ENCODE assay signal across 12 mouse cellular contexts in the genomic region with DNA sequence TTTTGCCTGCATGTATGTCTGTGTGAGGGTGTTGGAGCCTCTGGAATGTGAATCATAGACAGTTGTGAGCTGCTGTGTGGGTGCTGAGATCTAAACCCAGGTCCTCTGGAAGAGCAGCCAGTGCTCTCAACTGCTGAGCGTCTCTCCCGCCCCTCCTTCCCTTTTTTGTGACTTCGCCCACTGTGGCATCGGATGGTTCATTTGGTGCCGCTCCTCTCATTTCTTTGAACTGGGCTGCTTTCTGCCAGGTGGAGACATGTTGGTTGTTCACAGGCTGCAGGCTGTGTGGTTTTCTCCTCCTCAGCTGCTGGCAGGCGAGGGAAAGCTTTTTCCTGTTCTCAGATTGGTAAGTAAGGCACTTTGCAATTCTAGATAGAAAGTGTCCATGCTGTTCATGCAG. TPM values are rescaled to one million over a fixed set of nuclear protein-coding genes. Genes with fewer than 3 reads are reported as not detected.
A peak's percentile ranks its signal among the peaks of the same experiment; 100 is the strongest.
DNase-seq lines count a peak whose midpoint lies in the region; ATAC-seq and TF ChIP-seq lines count a peak whose summit lies in the region.
"Had no signal": no experiment of that assay in that cellular context is flagged by ENCODE, and none has a peak within 500 bp of the region (broad histone marks: within the 10 kb centered on the region; RNA-seq: fewer than 3 reads in every experiment).

No protein-coding gene starts in this region.

- peaks cover 96% of the 10 kb centered on the region for H3K4me1 ChIP-seq in forebrain, embryonic 10.5 days
- H3K4me1 ChIP-seq in forebrain, embryonic 11.5 days (replicated peaks; ENCODE audit: control insufficient read depth, insufficient read depth, low read length), result peaks cover 30% of the 10 kb centered on the region
- peaks cover 26% of the 10 kb centered on the region for H3K4me1 ChIP-seq in liver, postnatal 0 days (ENCODE audit: insufficient read depth)

- peaks cover 55% of the 10 kb centered on the region for H3K36me3 ChIP-seq in forebrain, embryonic 10.5 days (replicated peaks)
- no peaks in the 10 kb centered on the region; the same call in 1 of the 2 replicates for H3K36me3 ChIP-seq in forebrain, embryonic 11.5 days (ENCODE audit: control insufficient read depth, insufficient read depth, low read length)
- 0 out of 2 replicates have a peak, but pooled peaks cover 2% of the 10 kb centered on the region for H3K36me3 ChIP-seq in liver, postnatal 0 days (replicated peaks; ENCODE audit: insufficient read depth, low read length)

- no peak for TF ChIP-seq EP300 in liver, postnatal 0 days (IDR thresholded peaks at IDR 0.05; ENCODE audit: low read depth)

- H3K4me2 ChIP-seq in forebrain, embryonic 11.5 days (ENCODE audit: low read depth, low read length, severe bottlenecking), result no peak overlapping the region
- 0 out of 2 replicates have a peak overlapping the region, but pooled peaks have one; percentile 29 for H3K4me2 ChIP-seq in liver, postnatal 0 days (ENCODE audit: low read depth, low read length)

- DNase-seq in forebrain, embryonic 10.5 days (ENCODE audit: extremely low spot score, low spot score), result no peak
- DNase-seq in forebrain, embryonic 11.5 days (ENCODE audit: low spot score), result no peak
- DNase-seq in layer of hippocampus, adult 2 months (ENCODE audit: low spot score in 2 of 2), result no peak
- DNase-seq in layer of hippocampus, postnatal 10 days (ENCODE audit: low spot score in 2 of 2), result no peak
- DNase-seq in 416B (ENCODE audit: low read depth), result peak; percentile 47
- DNase-seq in liver, postnatal 0 days, result no peak
- no peak for DNase-seq in gastrocnemius, postnatal 25 days
- no peak for DNase-seq in urinary bladder, adult 18-20 months (ENCODE audit: low spot score in 2 of 2)
- DNase-seq: adrenal gland, postnatal 14 days; cerebellum, adult 8-10 months; lung, postnatal 14 days had no signal

- 61% methylated on average over 6 of the region's 6 CpGs for WGBS in forebrain, embryonic 10.5 days
- 62% methylated on average over 6 of the region's 6 CpGs for WGBS in forebrain, embryonic 11.5 days
- WGBS in liver, postnatal 0 days (ENCODE audit: insufficient replicate concordance), result 31% methylated on average over 6 of the region's 6 CpGs

- H3K9ac ChIP-seq in forebrain, embryonic 11.5 days (ENCODE audit: low read length), result no peak overlapping the region; the same call in 1 of the 2 replicates
- no peak overlapping the region for H3K9ac ChIP-seq in liver, postnatal 0 days (replicated peaks)

- H3K9me3 ChIP-seq in forebrain, embryonic 10.5 days, result no peaks in the 10 kb centered on the region
- no peaks in the 10 kb centered on the region for H3K9me3 ChIP-seq in forebrain, embryonic 11.5 days (ENCODE audit: control insufficient read depth, low read length)
- H3K9me3 ChIP-seq in liver, postnatal 0 days (ENCODE audit: low read length), result no peaks in the 10 kb centered on the region

- no peak for ATAC-seq in forebrain, embryonic 11.5 days (replicated peaks; ENCODE audit: low FRiP score)
- ATAC-seq in liver, postnatal 0 days, result no peak
- ATAC-seq: inflammation-experienced regulatory T-cells, adult 6 months had no signal

- H3K27ac ChIP-seq in forebrain, embryonic 10.5 days, result peak overlapping the region; percentile 48; the same call in 1 of the 2 replicates
- H3K27ac ChIP-seq in forebrain, embryonic 11.5 days (ENCODE audit: low read depth, low read length), result no peak overlapping the region
- H3K27ac ChIP-seq in layer of hippocampus, adult 2 months, result peak overlapping the region; percentile 68
- H3K27ac ChIP-seq in liver, postnatal 0 days (ENCODE audit: low read depth), result no peak overlapping the region

- no peak overlapping the region for H3K4me3 ChIP-seq in forebrain, embryonic 10.5 days
- H3K4me3 ChIP-seq in forebrain, embryonic 11.5 days (ENCODE audit: low read depth, low read length), result no peak overlapping the region
- no peak overlapping the region for H3K4me3 ChIP-seq in layer of hippocampus, adult 2 months
- H3K4me3 ChIP-seq in liver, postnatal 0 days (ENCODE audit: low read depth, low read length), result no peak overlapping the region

- H3K27me3 ChIP-seq in forebrain, embryonic 10.5 days (ENCODE audit: poor library complexity, severe bottlenecking), result no peaks in the 10 kb centered on the region
- H3K27me3 ChIP-seq in forebrain, embryonic 11.5 days (ENCODE audit: control insufficient read depth, insufficient read depth, low read length), result no peaks in the 10 kb centered on the region
- H3K27me3 ChIP-seq in liver, postnatal 0 days (ENCODE audit: insufficient read depth, low read length), result no peaks in the 10 kb centered on the region

- TF ChIP-seq CTCF in layer of hippocampus, adult 2 months (conservative IDR thresholded peaks at IDR 0.05), result no peak
- TF ChIP-seq CTCF in liver, postnatal 0 days (IDR thresholded peaks at IDR 0.05; ENCODE audit: low read depth), result no peak

RNA-seq across cellular contexts. Expression of gene Ssbp3, which starts 38.7 kb away (rescaled TPM):
- polyA plus RNA-seq in forebrain, embryonic 10.5 days (2016; fragmentation: Nextera tagmentation; extraction: Ambion mirVana), result 128 and 134 TPM in 2 replicates
- polyA plus RNA-seq in forebrain, embryonic 11.5 days (2014; fragmentation: Nextera tagmentation; extraction: Ambion mirVana), result 135 and 138 TPM in 2 replicates
- total RNA-seq in layer of hippocampus, adult 2 months (2021), result 100 to 1,000 TPM; 157 TPM
- total RNA-seq in layer of hippocampus, postnatal 10 days (2021), result 100 to 1,000 TPM in 1 of 2 experiments, 10 to 100 TPM in 1; 89.5 to 106 TPM
- polyA plus RNA-seq in liver, postnatal 0 days (2015; fragmentation: Nextera tagmentation; extraction: Ambion mirVana), result 22.8 and 26.8 TPM in 2 replicates
- 10 to 100 TPM; 18.7 to 19.5 TPM for total RNA-seq in gastrocnemius, postnatal 25 days (2021)

Comparison
In these comparisons a context has a peak if more than half of its experiments do, and no peak if none do; other contexts are left out.
1. H3K27ac ChIP-seq: peak in forebrain, embryonic 10.5 days (single experiment) and layer of hippocampus, adult 2 months (single experiment); none in forebrain, embryonic 11.5 days (single experiment) and liver, postnatal 0 days (single experiment).
2. RNA of gene Ssbp3, which starts 38.7 kb away (total RNA-seq): 157 TPM in layer of hippocampus, adult 2 months and 89.5 to 106 TPM in layer of hippocampus, postnatal 10 days; 18.7 to 19.5 TPM in gastrocnemius, postnatal 25 days; every median in the first group is over 4 times any median in the second.